Mouse (Mus musculus): ENCODE data around the gene Epb42.
"Not testable (repeated sequence)": the region's sequence is repeated elsewhere in the genome, so short reads cannot be mapped to it uniquely, and the experiment has no call there.

- not testable (repeated sequence) for TF ChIP-seq CTCF (IDR thresholded peaks at IDR 0.05; ENCODE audit: low read depth, low read length); POLR2A (IDR thresholded peaks at IDR 0.05; ENCODE audit: insufficient read depth, low read length); EP300 (IDR thresholded peaks at IDR 0.05; ENCODE audit: insufficient read depth, low read depth, low read length)
Observed at GRCm38 (mm10) chr2:120996607-120997006, 40.3 kb downstream of the Epb42 start.
